Mouse (Mus musculus): Measurements from ENCODE around the gene Pdcd7. TPM values are rescaled to one million over a fixed set of nuclear protein-coding genes. Genes with fewer than 3 reads are reported as not detected.
A peak's percentile ranks its signal among the peaks of the same experiment; 100 is the strongest.

Gene Pdcd7
- polyA plus RNA-seq, 1 experiment, result 15.3 TPM

DNA sequence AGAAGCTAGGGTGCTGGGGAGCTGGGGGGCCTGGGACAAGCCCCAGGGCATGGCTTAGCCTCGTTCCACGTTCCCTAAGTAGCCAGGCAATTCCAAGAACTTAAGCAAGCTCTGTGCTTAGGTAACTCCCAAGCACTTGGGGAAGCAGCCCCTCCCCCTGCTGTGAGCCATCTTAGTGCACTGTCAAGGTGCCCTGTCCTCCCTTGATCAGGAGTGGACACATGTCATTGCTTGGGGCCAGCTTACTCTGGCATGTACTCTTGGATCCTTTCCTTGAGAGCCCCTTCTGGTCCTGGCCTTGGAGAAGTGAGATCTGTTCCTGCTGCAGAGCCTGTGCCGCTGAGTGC, 36.8 kb downstream of the Pdcd7 start:
- DNase-seq (ENCODE audit: low read depth), result no peak
- TF ChIP-seq CTCF (IDR thresholded peaks at IDR 0.05; ENCODE audit: borderline replicate concordance, extremely low read depth, insufficient read depth, insufficient read length) (no peak), POLR2A (IDR thresholded peaks at IDR 0.05; ENCODE audit: borderline replicate concordance, extremely low read depth, insufficient read depth, insufficient read length, poor library complexity, severe bottlenecking) (no peak)

DNA sequence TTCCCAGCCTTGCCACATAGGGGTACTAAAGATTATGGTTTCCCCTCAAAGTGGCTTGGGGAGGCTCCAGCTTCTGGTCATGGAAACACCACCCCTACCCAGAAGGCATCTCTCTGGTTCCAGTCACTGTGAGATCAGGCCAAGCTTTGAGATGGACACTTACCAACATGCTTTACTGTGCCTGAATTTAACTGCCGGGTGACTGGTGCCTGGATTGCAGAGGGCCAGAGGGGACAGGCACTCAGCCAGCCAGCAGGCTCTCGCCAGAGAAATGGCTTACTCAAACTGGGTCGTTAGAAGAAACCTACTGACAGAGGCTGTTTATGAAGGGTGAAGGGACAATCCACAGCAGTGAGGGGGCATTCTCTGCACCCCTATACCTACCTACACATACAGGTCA, 38.4 kb downstream of the Pdcd7 start:
- no peak for DNase-seq (ENCODE audit: low read depth)
- TF ChIP-seq POLR2A (IDR thresholded peaks at IDR 0.05; ENCODE audit: borderline replicate concordance, extremely low read depth, insufficient read depth, insufficient read length, poor library complexity, severe bottlenecking) (no peak), CTCF (IDR thresholded peaks at IDR 0.05; ENCODE audit: borderline replicate concordance, extremely low read depth, insufficient read depth, insufficient read length) (no peak)

DNA sequence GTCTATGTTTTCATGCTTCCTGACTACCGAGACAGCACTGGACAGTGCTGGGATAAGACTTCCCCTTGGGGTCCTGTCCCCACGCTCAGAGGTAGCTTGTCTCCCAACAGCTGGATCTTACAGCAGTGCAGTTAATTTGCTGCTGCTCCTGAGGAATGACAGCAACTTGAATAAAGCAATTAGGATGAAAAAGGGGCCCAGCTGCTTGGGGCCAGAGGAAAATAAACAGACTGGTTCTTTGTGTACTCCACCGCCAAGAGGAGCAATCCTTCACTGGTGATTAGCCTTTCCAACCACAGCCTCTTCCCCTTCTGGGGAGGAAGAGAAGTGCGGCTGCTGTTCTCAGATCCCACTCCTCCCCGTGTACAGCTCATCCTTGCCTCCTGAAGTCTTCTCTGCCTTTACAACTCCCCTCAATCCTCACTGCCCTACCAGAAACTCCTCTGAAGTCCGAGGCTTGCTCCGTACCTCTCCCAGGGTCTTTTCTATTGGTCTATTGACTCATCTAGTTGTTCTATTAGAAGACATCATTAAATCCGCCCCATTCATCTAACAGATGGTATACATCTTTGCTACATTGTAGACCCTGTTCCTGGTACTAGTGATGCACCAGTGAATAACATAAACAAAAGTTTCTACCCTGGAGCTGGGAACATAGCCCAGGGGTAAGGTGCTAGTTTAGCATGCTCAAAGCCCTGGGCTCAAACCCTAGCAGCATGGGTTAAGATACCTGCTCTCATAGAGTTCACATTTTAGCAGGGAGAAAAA, 40.7 kb downstream of the Pdcd7 start:
- DNase-seq (ENCODE audit: low read depth), result peak; percentile 21

DNA sequence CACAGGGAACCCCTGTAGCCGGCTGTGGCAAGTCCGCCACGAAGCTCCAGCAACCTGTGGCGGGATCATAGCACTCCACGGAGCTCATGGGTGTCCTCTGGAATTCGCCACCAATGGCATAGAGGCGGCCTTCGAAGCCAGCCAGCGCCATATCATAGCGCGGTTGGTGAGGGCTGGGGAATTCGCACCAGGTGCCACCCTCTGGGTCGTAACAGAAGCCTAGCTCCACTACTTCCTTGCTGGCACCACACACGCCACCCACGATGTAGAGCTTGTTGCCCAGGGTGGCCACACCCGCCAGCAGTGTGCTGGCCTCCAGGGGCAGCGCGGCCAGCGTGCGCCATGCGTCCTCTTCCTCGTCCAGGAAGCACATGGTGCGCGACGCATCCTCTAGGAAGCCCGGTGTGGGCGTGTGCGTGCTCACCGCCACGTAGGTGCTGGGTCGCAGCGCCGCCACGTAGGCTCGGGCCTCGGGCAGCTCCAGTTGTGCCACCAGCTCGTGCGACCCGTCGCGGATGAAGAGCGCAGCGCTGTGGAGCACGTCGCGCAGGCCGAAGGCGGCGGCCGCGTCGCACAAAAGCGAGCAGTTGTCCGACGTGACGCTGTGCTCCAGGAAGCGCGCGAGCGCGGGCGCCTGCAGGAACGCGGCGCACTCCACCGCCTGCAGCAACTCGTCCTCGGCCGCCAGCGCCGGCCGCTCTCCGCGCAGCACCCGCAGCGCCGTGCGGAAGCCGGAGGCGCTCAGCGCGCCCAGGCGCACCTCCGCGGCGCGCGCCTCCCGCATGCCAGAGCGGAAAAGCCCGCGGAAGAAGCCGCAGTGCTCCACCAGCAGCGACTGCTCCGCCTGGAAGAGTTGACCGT, 45.1 kb downstream of the Pdcd7 start:
- DNase-seq (ENCODE audit: low read depth), result peak; percentile 57
- TF ChIP-seq CTCF (IDR thresholded peaks at IDR 0.05; ENCODE audit: borderline replicate concordance, extremely low read depth, insufficient read depth, insufficient read length), result no peak
- no peak for TF ChIP-seq POLR2A (IDR thresholded peaks at IDR 0.05; ENCODE audit: borderline replicate concordance, extremely low read depth, insufficient read depth, insufficient read length, poor library complexity, severe bottlenecking)

More for the DNA sequence above, 40.7 kb downstream of the Pdcd7 start:
- TF ChIP-seq CTCF (IDR thresholded peaks at IDR 0.05; ENCODE audit: borderline replicate concordance, extremely low read depth, insufficient read depth, insufficient read length) (peak; percentile 13; the same call in 1 of the 2 replicates), POLR2A (IDR thresholded peaks at IDR 0.05; ENCODE audit: borderline replicate concordance, extremely low read depth, insufficient read depth, insufficient read length, poor library complexity, severe bottlenecking) (no peak)

GRCm38 (mm10) chr9:65391613-65391964, 45.7 kb downstream of the Pdcd7 start, which contains the start of gene Kbtbd13:
Kbtbd13 (minus strand) TSS chr9:65391652.
- TF ChIP-seq CTCF (IDR thresholded peaks at IDR 0.05; ENCODE audit: borderline replicate concordance, extremely low read depth, insufficient read depth, insufficient read length), result no peak
- no peak for TF ChIP-seq POLR2A (IDR thresholded peaks at IDR 0.05; ENCODE audit: borderline replicate concordance, extremely low read depth, insufficient read depth, insufficient read length, poor library complexity, severe bottlenecking)
- DNase-seq (ENCODE audit: low read depth), result no peak

GRCm38 (mm10) chr9:65392638-65393364, 46.9 kb downstream of the Pdcd7 start:
- TF ChIP-seq POLR2A (IDR thresholded peaks at IDR 0.05; ENCODE audit: borderline replicate concordance, extremely low read depth, insufficient read depth, insufficient read length, poor library complexity, severe bottlenecking) (no peak), CTCF (IDR thresholded peaks at IDR 0.05; ENCODE audit: borderline replicate concordance, extremely low read depth, insufficient read depth, insufficient read length) (peak; percentile 82)
- peak; percentile 68 for DNase-seq (ENCODE audit: low read depth)

DNA sequence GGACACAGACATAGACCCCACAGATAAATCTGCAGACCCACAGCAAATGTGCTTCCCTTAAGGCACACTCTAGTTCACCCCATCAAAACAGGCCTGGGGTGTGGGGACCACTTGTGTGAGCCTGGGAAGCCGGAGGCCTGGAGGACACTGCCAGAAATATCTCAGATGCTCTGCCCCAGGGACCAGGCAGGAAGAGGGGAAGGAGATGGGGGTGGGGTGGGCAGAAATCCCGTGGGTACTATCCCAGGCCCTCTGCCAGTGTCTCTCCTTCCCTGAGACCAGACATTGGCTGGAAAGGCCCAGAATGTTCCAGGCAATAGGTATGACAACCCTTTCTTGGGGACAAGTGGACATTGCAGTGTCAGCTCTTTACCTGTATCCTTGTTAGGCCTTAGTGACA, 47.7 kb downstream of the Pdcd7 start:
- no peak for TF ChIP-seq CTCF (IDR thresholded peaks at IDR 0.05; ENCODE audit: borderline replicate concordance, extremely low read depth, insufficient read depth, insufficient read length)
- TF ChIP-seq POLR2A (IDR thresholded peaks at IDR 0.05; ENCODE audit: borderline replicate concordance, extremely low read depth, insufficient read depth, insufficient read length, poor library complexity, severe bottlenecking), result no peak
- DNase-seq (ENCODE audit: low read depth), result no peak

- no peak for DNase-seq (ENCODE audit: low read depth)
- TF ChIP-seq CTCF (IDR thresholded peaks at IDR 0.05; ENCODE audit: borderline replicate concordance, extremely low read depth, insufficient read depth, insufficient read length), result no peak
- TF ChIP-seq POLR2A (IDR thresholded peaks at IDR 0.05; ENCODE audit: borderline replicate concordance, extremely low read depth, insufficient read depth, insufficient read length, poor library complexity, severe bottlenecking), result no peak
These were observed 48.5 kb downstream of the Pdcd7 start for GRCm38 (mm10) chr9:65394360-65394759.

DNA sequence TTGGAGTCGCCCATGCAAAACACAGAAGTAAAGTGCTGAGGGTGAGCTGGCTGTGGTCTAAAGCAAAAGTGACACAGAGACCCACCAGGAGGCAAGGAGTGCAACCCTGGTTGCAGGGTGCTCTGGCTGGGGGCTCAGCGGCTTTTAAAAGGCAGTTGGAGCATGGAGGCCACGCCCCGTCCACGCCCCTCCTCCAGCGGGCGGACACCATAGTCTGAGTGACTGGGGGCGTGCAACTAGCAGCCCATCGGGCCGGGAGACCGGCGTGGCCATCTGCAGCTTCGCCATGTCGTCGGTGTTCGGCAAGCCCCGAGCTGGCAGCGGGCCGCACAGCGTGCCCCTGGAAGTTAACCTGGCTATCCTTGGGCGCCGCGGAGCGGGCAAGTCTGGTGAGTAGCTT, 52.4 kb downstream of the Pdcd7 start, which contains the start of gene Rasl12:
Gene Rasl12, plus strand, starts transcription at position 228 of the 400 bp plus-strand sequence.
- TF ChIP-seq POLR2A (IDR thresholded peaks at IDR 0.05; ENCODE audit: borderline replicate concordance, extremely low read depth, insufficient read depth, insufficient read length, poor library complexity, severe bottlenecking) (peak; percentile 33; the same call in 1 of the 2 replicates), CTCF (IDR thresholded peaks at IDR 0.05; ENCODE audit: borderline replicate concordance, extremely low read depth, insufficient read depth, insufficient read length) (no peak)
- DNase-seq (ENCODE audit: low read depth), result peak; percentile 85

- TF ChIP-seq POLR2A (IDR thresholded peaks at IDR 0.05; ENCODE audit: borderline replicate concordance, extremely low read depth, insufficient read depth, insufficient read length, poor library complexity, severe bottlenecking), result no peak
- no peak for TF ChIP-seq CTCF (IDR thresholded peaks at IDR 0.05; ENCODE audit: borderline replicate concordance, extremely low read depth, insufficient read depth, insufficient read length)
- DNase-seq (ENCODE audit: low read depth), result no peak
These were observed 54.0 kb downstream of the Pdcd7 start for GRCm38 (mm10) chr9:65399934-65400333.
